Mouse (Mus musculus) adrenal gland, postnatal 25 days (tissue): ENCODE results near the gene Tceanc2. TPM values are rescaled to one million over a fixed set of nuclear protein-coding genes. Genes with fewer than 3 reads are reported as not detected.
A peak's percentile ranks its signal among the peaks of the same experiment; 100 is the strongest.

ENCODE experiments used
- DNase-seq: peaks from one replicate; pipeline ENCODE4 v3.0.0; 2021; ENCODE audit warnings: mixed read lengths
- total RNA-seq: library from RNA; stranded (reverse); gene quantifications from 2 replicates; pipeline ENCODE4 v1.2.3, GENCODE M21; 2021

Tceanc2 gene
- total RNA-seq, 1 experiment from 2014 or later: 34.6 TPM

- DNase-seq: peak; percentile 53
Measured at GRCm38 (mm10) chr4:107084343-107084742, 94.6 kb downstream of the Tceanc2 start.

Other genes with a start within 250 kb of the Tceanc2 start
- 92.2 and 107 TPM in 2 replicates for gene Mrpl37, start 112.2 kb downstream of the Tceanc2 start, total RNA-seq
- 18.7 and 29.8 TPM in 2 replicates for gene Cyb5rl, start 112.1 kb downstream of the Tceanc2 start, total RNA-seq
- gene Cdcp2, start 82.2 kb downstream of the Tceanc2 start, total RNA-seq: not detected in 2 replicates
- gene Tmem59, start 717 bp downstream of the Tceanc2 start, total RNA-seq: 418 and 440 TPM in 2 replicates
- 0.30 TPM in 1 of 2 replicates, not detected in the other for gene Ldlrad1, start 30.1 kb upstream of the Tceanc2 start, total RNA-seq
- gene Lrrc42, start 74.4 kb upstream of the Tceanc2 start, total RNA-seq: 36.0 and 46.9 TPM in 2 replicates
- gene Hspb11, start 74.5 kb upstream of the Tceanc2 start, total RNA-seq: 18.1 and 26.8 TPM in 2 replicates
- gene Dio1, start 128.1 kb upstream of the Tceanc2 start, total RNA-seq: 2.5 TPM in 1 of 2 replicates, not detected in the other
- 85.7 and 117 TPM in 2 replicates for gene Yipf1, start 135.2 kb upstream of the Tceanc2 start, total RNA-seq
- gene Ndc1, start 188.7 kb upstream of the Tceanc2 start, total RNA-seq: 12.3 and 14.2 TPM in 2 replicates